8 mouse cellular contexts compared by ENCODE assay signal in the genomic region with DNA sequence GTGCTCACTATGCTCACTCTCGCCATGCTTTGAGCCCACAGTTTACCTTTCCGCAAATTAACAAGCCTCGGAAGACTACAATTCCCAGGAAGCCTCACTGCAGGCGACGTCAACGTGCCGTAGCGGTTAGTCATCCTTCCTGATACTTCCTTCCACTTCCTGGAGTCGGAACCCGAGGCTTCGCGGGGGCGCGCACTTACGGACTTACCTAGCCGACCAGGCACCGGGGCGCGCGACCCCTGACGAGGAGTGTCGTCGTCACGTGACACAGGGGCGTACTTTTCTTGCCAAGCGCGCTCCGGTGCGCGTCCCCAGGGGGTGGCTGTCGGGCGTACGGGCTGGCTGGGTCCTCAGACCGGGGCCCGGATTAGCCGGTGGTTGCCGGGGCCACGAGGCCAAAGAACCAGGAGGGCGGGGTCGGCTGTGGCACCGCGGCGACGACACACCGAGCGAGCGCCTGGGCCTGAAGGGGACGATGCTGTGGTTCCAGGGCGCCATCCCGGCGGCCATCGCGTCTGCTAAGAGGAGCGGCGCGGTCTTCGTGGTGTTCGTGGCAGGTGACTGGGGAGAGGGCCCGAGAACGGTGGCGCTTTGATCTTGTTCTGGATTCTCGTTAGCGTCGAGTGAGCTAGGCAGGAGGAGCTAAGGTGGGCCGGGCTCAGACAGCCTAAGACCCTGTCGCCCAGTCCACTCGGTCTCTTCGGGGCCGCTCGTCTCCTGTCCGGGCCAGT. TPM values are rescaled to one million over a fixed set of nuclear protein-coding genes. Genes with fewer than 3 reads are reported as not detected.
DNase-seq lines count a peak whose midpoint lies in the region; ATAC-seq lines count a peak whose summit lies in the region.

No protein-coding gene starts in this region.

- peak; percentile 81 for DNase-seq in c-Kit-negative CD71-positive TER-119-positive erythroid progenitor cells, embryonic 14.5 days (ENCODE audit: low read depth, low spot score)
- DNase-seq in fibroblast of lung, adult 2 months (ENCODE audit: low read depth) = peak; percentile 83
- peak; percentile 98 for DNase-seq in kidney, postnatal 14 days
- DNase-seq in liver, embryonic 13.5 days = peak; percentile 96
- peak; percentile 98 for DNase-seq in neural tube, embryonic 10.5 days (ENCODE audit: extremely low spot score, low spot score)

- peak overlapping the region; percentile 91 for H3K9ac ChIP-seq in heart, embryonic 14.5 days (ENCODE audit: low read length)
- peak overlapping the region; percentile 89 for H3K9ac ChIP-seq in liver, embryonic 13.5 days
- H3K9ac ChIP-seq in stomach, embryonic 16.5 days (ENCODE audit: low read length) = peak overlapping the region; percentile 94

- H3K36me3 ChIP-seq in heart, embryonic 14.5 days (ENCODE audit: control insufficient read depth, insufficient read depth, low read length) = peaks cover 5% of the 10 kb centered on the region; the same call in 1 of the 2 replicates
- peaks cover 8% of the 10 kb centered on the region; the same call in 1 of the 2 replicates for H3K36me3 ChIP-seq in liver, embryonic 13.5 days
- H3K36me3 ChIP-seq in stomach, embryonic 16.5 days (ENCODE audit: control insufficient read depth, insufficient read depth, low read length) = no peaks in the 10 kb centered on the region

- peak overlapping the region; percentile 81 for H3K4me2 ChIP-seq in heart, embryonic 14.5 days (ENCODE audit: low read length)
- peak overlapping the region; percentile 96 for H3K4me2 ChIP-seq in liver, embryonic 13.5 days
- H3K4me2 ChIP-seq in stomach, embryonic 16.5 days (ENCODE audit: low read depth, low read length) = peak overlapping the region; percentile 90

- peaks cover 0 to 10% of the 10 kb centered on the region in 2 experiments; a peak in 2 of 4 replicates for H3K4me1 ChIP-seq in heart, embryonic 14.5 days (ENCODE audit: control insufficient read depth in 2 of 2, insufficient read depth in 2 of 2, low read length in 2 of 2)
- peaks cover 17% of the 10 kb centered on the region for H3K4me1 ChIP-seq in liver, embryonic 13.5 days (replicated peaks)
- H3K4me1 ChIP-seq in stomach, embryonic 16.5 days (ENCODE audit: control insufficient read depth, insufficient read depth, low read length) = 0 out of 2 replicates have a peak, but pooled peaks cover 2% of the 10 kb centered on the region

- H3K9me3 ChIP-seq in heart, embryonic 14.5 days (ENCODE audit: control insufficient read depth, low read length) = no peaks in the 10 kb centered on the region
- no peaks in the 10 kb centered on the region for H3K9me3 ChIP-seq in liver, embryonic 13.5 days (replicated peaks)
- no peaks in the 10 kb centered on the region for H3K9me3 ChIP-seq in stomach, embryonic 16.5 days (replicated peaks; ENCODE audit: control insufficient read depth, low read length)

- under 1% methylated on average over 66 of the region's 71 CpGs for WGBS in heart, embryonic 14.5 days
- under 1% methylated on average over 71 of the region's 71 CpGs for WGBS in liver, embryonic 13.5 days (ENCODE audit: insufficient replicate concordance)
- 0% methylated on average over 71 of the region's 71 CpGs for WGBS in stomach, embryonic 16.5 days

- peak overlapping the region; percentile 90 to 96 for H3K27ac ChIP-seq in heart, embryonic 14.5 days (replicated peaks in 1 of 2; ENCODE audit: control insufficient read depth in 1 of 2, insufficient read depth in 1 of 2, low read depth in 2 of 2, low read length in 2 of 2)
- H3K27ac ChIP-seq in liver, embryonic 13.5 days = peak overlapping the region; percentile 90
- peak overlapping the region; percentile 89 for H3K27ac ChIP-seq in stomach, embryonic 16.5 days (ENCODE audit: low read length)

- peak; percentile 94 for ATAC-seq in CD4-positive, CD25-positive, alpha-beta regulatory T cell, adult 4 months
- ATAC-seq in heart, embryonic 14.5 days (ENCODE audit: insufficient number of reproducible peaks, insufficient read depth, low FRiP score, low read depth) = peak; percentile 94
- ATAC-seq in liver, embryonic 13.5 days (ENCODE audit: low read depth) = peak; percentile 93
- ATAC-seq in stomach, embryonic 16.5 days (ENCODE audit: insufficient read depth, low FRiP score) = peak; percentile 96

- peak overlapping the region; percentile 78 to 86 for H3K4me3 ChIP-seq in heart, embryonic 14.5 days (ENCODE audit: control insufficient read depth in 1 of 2, insufficient read depth in 1 of 2, low read depth in 1 of 2, low read length in 2 of 2)
- H3K4me3 ChIP-seq in liver, embryonic 13.5 days (replicated peaks) = peak overlapping the region; percentile 80
- H3K4me3 ChIP-seq in stomach, embryonic 16.5 days (replicated peaks; ENCODE audit: low read length) = peak overlapping the region; percentile 86

- no peaks in the 10 kb centered on the region for H3K27me3 ChIP-seq in heart, embryonic 14.5 days (ENCODE audit: control insufficient read depth, insufficient read depth, low read length)
- no peaks in the 10 kb centered on the region for H3K27me3 ChIP-seq in liver, embryonic 13.5 days
- H3K27me3 ChIP-seq in stomach, embryonic 16.5 days (ENCODE audit: control insufficient read depth, insufficient read depth, low read length) = no peaks in the 10 kb centered on the region

RNA-seq across cellular contexts. Expression of gene Ubxn4, which starts 0.4 kb away (rescaled TPM):
- polyA plus RNA-seq in CD4-positive, CD25-positive, alpha-beta regulatory T cell, adult 4 months (2017; shearing (Covaris generic)) = 10 to 100 TPM; 41.5 to 59.1 TPM
- polyA plus RNA-seq in heart, embryonic 14.5 days (2014; fragmentation: Nextera tagmentation; extraction: Ambion mirVana) = 51.8 and 52.1 TPM in 2 replicates
- polyA plus RNA-seq in liver, embryonic 13.5 days (2015; fragmentation: Nextera tagmentation; extraction: Ambion mirVana) = 43.1 and 44.6 TPM in 2 replicates
- polyA plus RNA-seq in stomach, embryonic 16.5 days (2015; fragmentation: Nextera tagmentation; extraction: Ambion mirVana) = 61.2 and 61.3 TPM in 2 replicates

Comparison
In these comparisons a context has a peak if more than half of its experiments do, and no peak if none do; other contexts are left out.
1. Peak in every context shown above with its lines: DNase-seq, ATAC-seq, H3K4me3 ChIP-seq and H3K27ac ChIP-seq.